Mouse (Mus musculus) lung, postnatal 0 days (tissue): ENCODE measurements around the gene Ror2. TPM values are rescaled to one million over a fixed set of nuclear protein-coding genes. Genes with fewer than 3 reads are reported as not detected.

Experiments
- ATAC-seq: fragments of 200-750 bp; cut with Nextera tagmentation; 2 replicates; pipeline ENCODE4 v1.8.0; 2017; ENCODE audit warnings: moderate library complexity
- DNase-seq: peaks from one replicate; pipeline ENCODE4 v3.0.0-alpha.2; 2016; ENCODE audit warnings: low spot score
- H3K27ac ChIP-seq: fragments of 300-500 bp; sonication (generic); 2 replicates; pipeline ENCODE4 v1.5.1; 2014; ENCODE audit warnings: antibody characterized with exemption, mild to moderate bottlenecking, low read length, mixed read lengths
- H3K27me3 ChIP-seq: fragments of 300-500 bp; sonication (generic); replicated peaks from 2 replicates; pipeline ENCODE4 v1.6.1; 2014; ENCODE audit warnings: low read length, mixed read lengths; ENCODE audit not compliant: insufficient read depth
- H3K36me3 ChIP-seq: fragments of 300-500 bp; sonication (generic); 2 replicates; pipeline ENCODE4 v1.6.1; 2014; ENCODE audit warnings: low read length, mixed read lengths; ENCODE audit not compliant: insufficient read depth
- H3K4me1 ChIP-seq: fragments of 300-500 bp; sonication (generic); 2 replicates; pipeline ENCODE4 v1.6.1; 2014; ENCODE audit warnings: antibody characterized with exemption, low read depth, low read length, mixed read lengths; ENCODE audit not compliant: insufficient read depth
- H3K4me2 ChIP-seq: fragments of 300-500 bp; sonication (generic); replicated peaks from 2 replicates; pipeline ENCODE4 v1.6.1; 2014; ENCODE audit warnings: low read depth, mild to moderate bottlenecking, low read length, moderate library complexity, mixed read lengths
- H3K4me3 ChIP-seq: fragments of 300-500 bp; sonication (generic); 2 replicates; pipeline ENCODE4 v1.5.1; 2014; ENCODE audit warnings: low read depth, low read length
- H3K9ac ChIP-seq: fragments of 300-500 bp; sonication (generic); replicated peaks from 2 replicates; pipeline ENCODE4 v1.6.1; 2014; ENCODE audit warnings: low read depth, mild to moderate bottlenecking
- H3K9me3 ChIP-seq: fragments of 300-500 bp; sonication (generic); 2 replicates; pipeline ENCODE4 v1.6.1; 2016; ENCODE audit warnings: low read length, mixed read lengths
- CTCF ChIP-seq: IDR thresholded peaks from 2 replicates; pipeline ENCODE4 v1.5.1; 2016; ENCODE audit warnings: antibody characterized with exemption, mild to moderate bottlenecking
- EP300 ChIP-seq: IDR thresholded peaks from 2 replicates; pipeline ENCODE4 v1.6.1; 2016; ENCODE audit warnings: antibody characterized with exemption, mild to moderate bottlenecking, control low read depth
- WGBS: fragments of 180-500 bp; shearing (Covaris S2); extraction: QIAGEN DNeasy Blood & Tissue Kit; methylation state at CpG from one replicate; pipeline ENCODE4 v1.1.7; 2014; 5-methylcytosine and 5-hydroxymethylcytosine counted together
- polyA plus RNA-seq: library from polyadenylated mRNA; unstranded; fragments of >200 nt; fragmentation: Nextera tagmentation; extraction: Ambion mirVana; gene quantifications from 2 replicates; pipeline ENCODE4 v1.2.1, GENCODE M21; 2015

The Ror2 gene
- polyA plus RNA-seq, 1 experiment from 2014 or later: 5.3 TPM

GRCm38 (mm10) chr13:53192286-53192685, 93.6 kb downstream of the Ror2 start:
- no peaks in the 10 kb centered on the region for H3K27me3 ChIP-seq
- H3K27ac ChIP-seq: no peak overlapping the region
- no peak overlapping the region for H3K4me2 ChIP-seq
- H3K9ac ChIP-seq: no peak overlapping the region
- 77% methylated on average over 6 of the region's 6 CpGs for WGBS
- no peak for ATAC-seq
- H3K36me3 ChIP-seq: no peaks in the 10 kb centered on the region
- no peaks in the 10 kb centered on the region for H3K9me3 ChIP-seq
- TF ChIP-seq CTCF (no peak), EP300 (no peak)
- no peaks in the 10 kb centered on the region; the same call in 1 of the 2 replicates for H3K4me1 ChIP-seq
- DNase-seq: no peak
- no peak overlapping the region for H3K4me3 ChIP-seq

DNA sequence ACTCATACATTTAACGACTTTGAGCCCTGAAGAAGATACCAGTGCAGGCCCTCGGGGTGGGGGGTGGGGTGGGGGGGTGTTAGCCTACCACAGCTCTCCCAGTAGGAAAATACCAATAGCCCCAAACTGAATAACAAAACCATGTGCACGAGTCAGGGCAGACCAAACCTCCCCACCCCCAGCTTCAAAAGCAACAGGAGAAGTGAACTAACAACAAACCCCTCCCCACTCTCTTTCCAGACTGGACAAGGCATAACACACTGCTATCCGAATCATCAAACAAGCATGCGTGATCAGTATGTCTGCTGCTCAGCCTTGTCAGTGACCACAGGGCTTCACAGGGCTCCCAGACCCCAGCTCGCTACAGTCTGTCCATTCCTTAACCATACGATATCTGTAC, 94.3 kb downstream of the Ror2 start:
- DNase-seq (no peak), ATAC-seq (no peak)
- H3K9ac ChIP-seq: no peak overlapping the region
- H3K27ac ChIP-seq: no peak overlapping the region
- WGBS: 59% methylated on average over 7 of the region's 7 CpGs
- no peaks in the 10 kb centered on the region for H3K27me3 ChIP-seq
- no peaks in the 10 kb centered on the region for H3K36me3 ChIP-seq
- H3K4me2 ChIP-seq: no peak overlapping the region
- no peak for TF ChIP-seq EP300
- TF ChIP-seq CTCF: no peak
- no peaks in the 10 kb centered on the region for H3K9me3 ChIP-seq
- H3K4me3 ChIP-seq: no peak overlapping the region
- H3K4me1 ChIP-seq: no peaks in the 10 kb centered on the region; the same call in 1 of the 2 replicates

DNA sequence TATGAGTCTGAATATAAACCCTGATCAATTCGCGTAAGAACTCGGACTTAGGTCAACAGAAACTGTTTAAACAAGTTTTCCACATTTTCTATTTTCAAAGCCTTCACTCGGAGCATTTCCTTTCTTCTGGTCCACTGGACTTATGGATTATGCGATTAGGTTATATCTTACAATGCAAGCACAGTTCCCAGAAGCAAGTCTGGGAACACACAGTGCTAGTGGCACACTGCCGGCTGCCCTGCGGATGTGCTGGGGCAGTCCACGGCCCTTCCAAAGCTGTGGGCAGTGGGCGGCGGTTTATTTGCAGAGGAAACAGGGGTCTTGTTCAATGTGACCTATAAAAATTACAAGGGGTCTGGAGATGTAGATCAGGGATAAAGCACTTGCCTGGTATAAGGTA, 97.0 kb downstream of the Ror2 start:
- H3K9ac ChIP-seq: no peak overlapping the region
- no peaks in the 10 kb centered on the region; the same call in 1 of the 2 replicates for H3K4me1 ChIP-seq
- no peak overlapping the region for H3K4me2 ChIP-seq
- no peaks in the 10 kb centered on the region for H3K36me3 ChIP-seq
- H3K9me3 ChIP-seq: no peaks in the 10 kb centered on the region
- ATAC-seq: no peak
- H3K27ac ChIP-seq: no peak overlapping the region
- no peaks in the 10 kb centered on the region for H3K27me3 ChIP-seq
- H3K4me3 ChIP-seq: no peak overlapping the region
- TF ChIP-seq EP300 (no peak), CTCF (no peak)
- DNase-seq: no peak
- 17% methylated on average over 10 of the region's 10 CpGs for WGBS

DNA sequence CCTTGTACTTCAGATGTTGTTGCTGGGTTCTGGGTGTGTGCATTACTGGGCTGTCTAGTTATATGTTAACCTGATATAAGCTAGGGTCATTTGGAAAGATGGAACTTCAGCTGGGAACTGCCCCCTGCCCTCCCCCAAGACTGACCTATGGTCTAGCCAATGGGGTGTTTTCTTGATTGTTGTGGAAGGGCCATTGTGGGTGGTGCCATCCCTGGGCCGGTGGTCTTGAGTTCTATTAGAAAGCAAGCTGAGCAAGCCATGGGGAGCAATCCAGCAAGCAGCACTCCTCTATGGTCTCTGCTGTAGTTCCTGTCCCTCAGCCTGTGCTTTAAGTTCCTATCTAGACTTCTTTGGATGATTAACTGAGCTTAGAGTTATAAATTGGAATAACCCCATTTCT, 101.1 kb downstream of the Ror2 start:
- no peaks in the 10 kb centered on the region for H3K4me1 ChIP-seq
- no peak overlapping the region for H3K4me3 ChIP-seq
- no peaks in the 10 kb centered on the region for H3K9me3 ChIP-seq
- no peak overlapping the region for H3K27ac ChIP-seq
- H3K27me3 ChIP-seq: no peaks in the 10 kb centered on the region
- DNase-seq (no peak), ATAC-seq (no peak)
- H3K9ac ChIP-seq: no peak overlapping the region
- TF ChIP-seq EP300 (no peak), CTCF (no peak)
- no peaks in the 10 kb centered on the region for H3K36me3 ChIP-seq
- H3K4me2 ChIP-seq: no peak overlapping the region
- 84% methylated on average over 1 of the region's 1 CpGs for WGBS

- H3K27ac ChIP-seq: no peak overlapping the region
- ATAC-seq: no peak
- H3K9me3 ChIP-seq: no peaks in the 10 kb centered on the region
These were observed 101.8 kb downstream of the Ror2 start for GRCm38 (mm10) chr13:53184149-53184548.

DNA sequence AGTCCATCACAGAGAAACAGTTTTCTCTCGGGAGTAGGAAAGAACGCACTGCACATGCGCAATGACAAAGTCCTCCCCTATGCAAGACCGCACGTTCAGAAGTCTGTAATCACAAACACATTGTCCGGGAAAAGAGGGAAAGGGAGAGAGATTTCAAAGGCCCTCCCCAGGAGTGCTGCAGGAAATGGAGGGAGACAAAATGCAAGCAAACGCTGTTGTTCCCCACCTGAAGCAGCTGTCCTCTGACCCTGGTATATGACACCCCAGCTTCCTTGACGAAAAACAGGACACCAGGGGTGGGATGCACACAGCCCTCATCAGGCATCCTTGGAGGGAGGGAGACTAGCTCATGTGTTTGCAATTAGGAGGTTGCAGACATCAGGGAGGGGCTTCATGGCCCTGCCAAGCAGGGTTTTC, 102.8 kb downstream of the Ror2 start:
- no peak for TF ChIP-seq EP300
- TF ChIP-seq CTCF: no peak
- no peak overlapping the region for H3K4me3 ChIP-seq
- H3K4me1 ChIP-seq: peaks cover 5% of the 10 kb centered on the region
- H3K9ac ChIP-seq: no peak overlapping the region
- no peak for ATAC-seq
- no peak overlapping the region for H3K4me2 ChIP-seq
- 38% methylated on average over 8 of the region's 8 CpGs for WGBS
- no peak overlapping the region for H3K27ac ChIP-seq
- H3K9me3 ChIP-seq: no peaks in the 10 kb centered on the region
- no peak for DNase-seq
- H3K36me3 ChIP-seq: no peaks in the 10 kb centered on the region
- H3K27me3 ChIP-seq: no peaks in the 10 kb centered on the region

More at GRCm38 (mm10) chr13:53184149-53184548, 101.8 kb downstream of the Ror2 start:
- TF ChIP-seq CTCF (no peak), EP300 (no peak)
- Histone ChIP-seq H3K4me3 (no peak overlapping the region), H3K36me3 (no peaks in the 10 kb centered on the region), H3K9ac (no peak overlapping the region), H3K27me3 (no peaks in the 10 kb centered on the region), H3K4me1 (no peaks in the 10 kb centered on the region), H3K4me2 (no peak overlapping the region)
- DNase-seq: no peak
- 79% methylated on average over 5 of the region's 5 CpGs for WGBS

DNA sequence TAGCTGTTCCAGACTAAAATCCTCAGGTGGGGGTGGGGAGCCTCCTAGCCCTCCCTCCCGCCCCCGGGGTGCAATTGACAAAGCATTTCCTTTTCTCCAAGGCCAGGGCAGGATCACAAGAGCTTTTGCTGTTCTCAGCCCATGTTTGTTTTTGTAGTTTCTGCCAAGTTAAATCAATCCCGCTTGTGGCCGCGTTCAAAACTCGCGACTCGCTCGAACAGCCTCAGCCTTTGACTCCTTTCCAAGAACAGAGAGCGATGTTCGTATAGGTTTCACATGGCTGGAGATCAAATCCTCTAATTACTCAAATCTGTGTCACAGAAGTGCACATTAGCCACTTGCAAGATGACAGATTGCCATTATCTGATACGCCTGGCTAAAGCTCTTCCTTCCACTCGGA, 107.3 kb downstream of the Ror2 start:
- no peak overlapping the region for H3K27ac ChIP-seq
- H3K4me3 ChIP-seq: no peak overlapping the region
- WGBS: 2% methylated on average over 13 of the region's 13 CpGs
- DNase-seq (peak; percentile 55), ATAC-seq (peak; percentile 29; the same call in 1 of the 2 replicates)
- H3K4me1 ChIP-seq: peaks cover 5% of the 10 kb centered on the region
- H3K9me3 ChIP-seq: no peaks in the 10 kb centered on the region
- H3K27me3 ChIP-seq: no peaks in the 10 kb centered on the region
- no peak overlapping the region for H3K9ac ChIP-seq
- H3K36me3 ChIP-seq: no peaks in the 10 kb centered on the region
- TF ChIP-seq CTCF (no peak), EP300 (no peak)
- H3K4me2 ChIP-seq: peak overlapping the region; percentile 35
